Mouse (Mus musculus) erythroid progenitor cell, adult 5-6 weeks (primary cell): ENCODE measurements around the gene Cep112. TPM values are rescaled to one million over a fixed set of nuclear protein-coding genes. Genes with fewer than 3 reads are reported as not detected.
A peak's percentile ranks its signal among the peaks of the same experiment; 100 is the strongest.

Experiments used
- ATAC-seq: replicated peaks from 2 replicates; pipeline ENCODE4 v1.8.0; 2016; ENCODE audit warnings: moderate number of reproducible peaks, mild to moderate bottlenecking, moderate TSS enrichment, inconsistent platforms; ENCODE audit not compliant: poor library complexity, low FRiP score, severe bottlenecking
- total RNA-seq, 2 experiments: library from RNA; stranded (forward) in 1 of 2; stranded (reverse) in 1 of 2; fragments of 150-400 nt in 1 of 2; fragments of 186-747, 209-891 nt in 1 of 2; gene quantifications; 2 replicates each; pipeline versions ENCODE4 v1.2.3 to v1.2.4; 2015 to 2017; ENCODE audit warnings: low replicate concordance in 2 of 2

Cep112 gene
- total RNA-seq, 2 experiments from 2014 or later: not detected

DNA sequence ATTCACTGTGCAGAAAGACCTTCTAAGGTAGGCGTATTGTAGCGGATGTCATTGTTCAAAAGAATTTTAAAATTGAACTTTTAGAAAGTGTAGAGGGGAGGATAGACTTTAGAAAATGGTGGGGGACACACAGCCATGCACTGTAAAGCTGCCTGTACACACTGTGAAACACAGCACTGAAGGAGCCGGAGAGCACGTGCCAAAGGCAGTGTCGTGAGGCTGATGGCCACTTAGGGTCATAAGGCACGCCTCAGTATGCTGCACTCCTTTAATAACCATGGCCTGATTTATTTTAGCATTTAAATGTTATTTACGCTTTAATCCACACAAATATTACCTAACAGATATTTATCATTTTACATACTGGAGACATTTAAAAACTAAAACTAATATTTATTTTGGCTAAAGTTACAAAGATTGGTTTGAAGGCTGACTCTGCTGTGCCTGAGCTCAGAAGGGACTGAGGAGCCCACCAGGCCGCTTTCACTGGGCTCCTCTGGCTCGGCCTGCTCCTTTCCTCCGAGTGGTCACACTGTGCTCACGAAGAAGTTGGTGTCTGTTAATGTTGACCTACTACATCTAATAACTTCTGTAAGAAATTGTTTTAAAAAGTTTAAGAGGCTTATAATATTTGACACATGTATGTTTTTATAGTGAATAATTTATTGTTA, 19.0 kb downstream of the Cep112 start:
- ATAC-seq: no peak

DNA sequence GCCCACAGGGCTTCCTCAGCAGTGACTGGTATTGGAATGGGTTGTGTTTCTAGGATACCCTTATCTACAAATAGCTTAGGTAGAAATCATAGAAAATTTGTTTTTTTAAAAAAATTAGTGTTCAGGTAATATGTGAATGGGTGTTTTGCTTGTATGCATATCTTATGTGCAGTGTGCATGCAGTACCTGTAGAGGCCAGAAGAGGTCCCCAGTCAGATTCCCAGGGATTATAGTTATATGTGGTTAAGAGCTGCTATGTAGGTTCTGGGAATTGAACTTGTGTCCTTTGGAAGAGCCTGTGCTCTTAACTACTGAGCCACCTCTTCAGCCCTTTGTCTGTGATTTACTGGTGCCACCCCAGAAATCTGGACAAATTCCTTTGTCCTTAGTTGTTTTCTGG, 22.2 kb downstream of the Cep112 start:
- peak; percentile 46; the same call in 1 of the 2 replicates for ATAC-seq

DNA sequence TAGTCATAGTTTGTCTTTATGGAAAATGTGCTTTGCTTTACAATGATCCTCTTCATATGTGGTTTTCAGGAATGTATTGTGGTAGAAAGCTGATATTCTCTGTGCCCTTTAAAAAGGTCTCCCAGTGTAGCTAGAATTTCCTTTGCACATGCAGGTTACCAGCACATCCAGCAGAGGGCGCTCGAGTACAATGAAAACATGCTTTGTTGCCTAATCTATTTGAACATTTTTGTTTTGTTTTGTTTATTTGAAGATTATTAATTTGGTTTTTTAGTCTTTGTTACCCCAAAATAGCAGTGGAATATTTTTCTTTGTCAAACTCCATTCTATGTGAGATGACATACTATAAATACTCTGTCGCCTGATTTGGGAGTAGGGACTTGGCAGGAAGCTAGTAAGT, 24.8 kb downstream of the Cep112 start:
- ATAC-seq: no peak

- ATAC-seq: no peak
Measured at GRCm38 (mm10) chr11:108459599-108459998, 34.6 kb downstream of the Cep112 start.

- ATAC-seq: no peak
Measured at GRCm38 (mm10) chr11:108464138-108464537, 39.1 kb downstream of the Cep112 start.

- ATAC-seq: no peak
Measured at GRCm38 (mm10) chr11:108464715-108465301, 39.8 kb downstream of the Cep112 start.

GRCm38 (mm10) chr11:108475738-108476137, 50.7 kb downstream of the Cep112 start:
- ATAC-seq: no peak

GRCm38 (mm10) chr11:108476226-108476625, 51.2 kb downstream of the Cep112 start:
- no peak for ATAC-seq

DNA sequence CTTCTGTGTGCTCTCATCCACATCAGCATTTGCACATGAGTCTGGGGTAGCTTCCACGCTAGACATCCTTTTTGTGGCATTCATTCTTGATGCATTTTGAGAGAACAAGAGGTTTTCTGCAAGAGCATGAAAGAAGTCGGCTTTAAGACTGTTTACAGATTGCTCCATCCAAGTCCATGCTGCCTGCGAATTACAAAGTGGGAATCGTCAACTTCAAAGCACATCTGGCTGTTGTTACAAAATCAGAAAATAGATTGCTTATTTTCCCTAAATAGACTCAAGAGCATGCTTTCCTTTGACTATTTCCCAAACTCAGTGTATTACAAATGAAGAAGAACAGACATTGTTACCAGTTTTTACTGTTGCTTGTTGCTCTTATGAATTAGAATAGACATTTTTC, 59.0 kb downstream of the Cep112 start:
- ATAC-seq: no peak

GRCm38 (mm10) chr11:108488256-108488655, 63.3 kb downstream of the Cep112 start:
- no peak for ATAC-seq

- ATAC-seq: no peak
Measured at GRCm38 (mm10) chr11:108489863-108490262, 64.9 kb downstream of the Cep112 start.

DNA sequence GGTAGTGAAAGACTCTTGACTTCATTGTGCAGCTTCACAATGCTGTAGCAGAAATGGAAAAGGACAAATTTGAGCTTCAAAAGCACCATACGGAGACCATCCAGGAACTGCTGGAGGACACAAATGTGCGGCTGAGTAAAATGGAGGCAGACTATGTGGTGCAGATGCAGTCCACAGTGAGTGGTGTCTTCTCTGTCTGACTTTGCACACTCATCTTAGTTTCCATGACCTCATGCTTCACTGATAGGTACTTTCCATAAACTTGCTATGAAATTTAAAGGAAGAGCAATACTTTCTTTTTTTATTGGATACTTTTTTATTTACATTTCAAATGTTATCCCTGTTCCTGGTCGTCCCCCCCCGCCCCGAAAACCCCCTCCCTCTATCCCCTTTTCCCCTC, 83.2 kb downstream of the Cep112 start:
- ATAC-seq: no peak

DNA sequence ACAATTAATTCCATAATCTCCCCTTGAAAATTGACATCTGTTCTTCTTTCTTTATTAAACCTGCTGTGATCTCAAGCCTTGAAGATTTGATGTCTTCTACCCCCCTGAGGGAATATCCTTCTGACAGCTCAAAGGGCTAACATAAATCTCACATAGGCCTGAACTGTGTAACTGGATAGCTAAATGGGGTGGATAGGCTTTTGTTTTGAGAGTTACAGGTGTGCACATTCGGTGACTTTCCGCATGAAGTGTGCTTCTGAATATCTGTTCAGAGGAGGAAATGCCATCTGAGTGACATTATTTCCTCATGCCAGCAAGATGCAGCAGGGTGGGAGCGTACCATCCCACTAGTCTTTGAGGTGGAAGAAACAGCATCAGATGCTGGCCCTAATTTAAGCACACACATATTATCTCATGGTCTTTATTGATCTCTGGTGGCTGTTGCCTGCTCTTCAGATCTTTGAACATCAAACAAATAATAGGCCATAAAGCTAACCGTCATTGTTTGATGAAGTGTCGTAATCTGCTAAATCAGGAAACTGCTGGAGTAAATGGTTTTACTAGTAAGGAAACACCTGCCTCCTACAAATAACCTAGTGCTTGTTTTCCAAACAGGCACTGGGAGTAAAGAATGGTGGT, 102.9 kb downstream of the Cep112 start:
- ATAC-seq: no peak

DNA sequence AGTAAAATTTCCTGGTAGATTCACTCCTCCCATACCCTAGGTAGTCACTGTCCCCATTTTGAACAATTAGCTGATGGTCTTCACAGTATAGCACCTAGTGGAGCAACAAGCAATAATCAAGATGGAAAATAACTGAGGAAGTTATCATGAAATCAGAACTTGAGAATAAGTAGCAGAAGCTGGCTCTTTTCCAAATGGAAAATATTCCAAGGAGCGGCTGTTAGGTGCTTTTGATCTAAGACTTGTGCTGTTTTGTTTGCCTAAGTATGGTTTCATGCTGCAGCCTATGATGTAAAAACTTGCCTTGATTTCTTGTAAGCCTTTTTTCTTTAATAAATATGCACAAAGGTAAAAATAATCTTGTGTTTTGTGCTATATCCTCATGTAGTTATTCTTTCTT, 107.9 kb downstream of the Cep112 start:
- no peak for ATAC-seq

- ATAC-seq: no peak
Measured at GRCm38 (mm10) chr11:108534014-108534413, 109.0 kb downstream of the Cep112 start.

DNA sequence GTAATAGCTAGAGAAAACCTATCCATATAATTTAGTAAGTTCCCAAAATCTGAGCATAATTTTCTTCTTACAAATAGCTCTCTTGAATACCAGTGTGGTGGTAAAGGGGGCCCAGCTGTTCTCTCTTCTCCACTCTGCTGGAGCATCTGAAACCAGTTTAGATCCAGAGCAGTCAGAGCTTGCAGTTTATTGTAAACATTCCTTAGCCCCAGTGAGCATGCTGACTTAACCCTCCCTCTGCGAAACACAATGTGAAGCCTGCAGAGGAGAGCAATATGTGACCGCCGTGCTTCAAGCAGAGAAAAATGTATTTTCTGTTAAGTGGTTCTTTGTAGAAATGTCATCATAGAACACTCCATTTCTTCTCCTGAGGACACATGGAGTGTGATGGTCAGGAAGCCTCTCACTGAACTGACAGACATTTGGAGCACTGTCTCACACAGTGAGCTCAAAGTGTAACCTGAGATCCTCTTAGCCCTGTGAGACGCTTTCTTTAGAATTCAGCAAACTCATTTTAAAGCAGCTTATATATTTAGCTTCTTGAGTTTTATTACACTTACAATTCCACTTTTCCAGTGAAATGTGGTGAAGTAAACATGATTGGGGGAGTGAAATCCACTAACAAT, 128.1 kb downstream of the Cep112 start:
- ATAC-seq: no peak

DNA sequence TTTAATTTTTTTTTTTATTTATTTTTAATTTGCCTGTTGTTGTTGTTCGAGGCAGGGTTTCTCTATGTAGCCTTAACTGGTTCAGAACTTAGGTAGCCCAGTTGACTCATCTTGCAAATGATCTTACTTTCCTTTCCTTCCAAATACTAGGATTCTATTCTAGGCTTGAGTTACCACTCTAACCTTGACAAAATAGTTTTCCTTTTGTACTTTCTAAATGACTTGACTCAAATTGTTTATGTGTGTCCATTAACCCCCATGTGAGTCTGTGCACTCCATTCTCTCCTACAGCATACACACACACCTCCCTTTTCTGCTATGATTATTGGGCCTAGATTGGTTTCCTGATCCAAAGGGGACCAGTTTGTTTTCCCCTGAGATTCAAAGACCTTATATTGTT, 128.9 kb downstream of the Cep112 start:
- ATAC-seq: no peak

DNA sequence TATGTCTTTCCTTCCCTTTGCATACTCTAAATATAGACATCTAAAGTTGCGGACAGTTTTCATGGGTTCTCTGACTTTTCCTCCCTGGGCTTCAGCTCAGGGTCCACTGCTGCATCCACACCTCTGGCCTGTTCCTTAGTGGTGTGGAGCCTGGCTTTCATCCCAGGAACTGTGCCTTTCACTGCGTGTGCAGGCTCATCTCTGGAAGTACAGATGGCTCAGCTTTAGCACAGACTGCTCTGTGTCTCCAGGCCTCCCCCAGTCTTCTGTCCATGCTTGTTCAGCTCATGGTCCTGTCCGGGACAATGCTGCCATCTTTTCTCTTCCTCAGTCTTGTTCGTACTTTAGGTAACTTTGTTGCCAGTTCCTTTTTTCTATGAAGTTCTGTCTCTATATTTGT, 133.6 kb downstream of the Cep112 start:
- no peak for ATAC-seq

DNA sequence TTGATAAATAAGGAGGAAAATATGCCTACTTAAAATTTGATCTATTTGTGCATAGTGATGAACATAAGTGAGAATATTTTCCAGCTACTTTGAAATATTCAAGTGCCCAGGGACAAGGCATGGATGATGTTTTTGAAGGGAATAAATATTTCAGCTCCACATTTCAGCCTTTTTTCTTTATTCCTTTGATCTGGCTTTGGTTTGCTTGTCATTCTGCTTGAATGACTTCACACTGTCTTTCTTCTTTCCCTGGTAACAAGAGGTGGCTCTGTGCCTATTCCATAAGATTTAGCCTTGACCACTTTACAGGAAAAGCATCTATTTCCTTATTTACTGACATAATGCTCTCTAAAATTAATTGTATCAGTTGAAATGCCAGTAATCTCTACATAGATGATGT, 134.5 kb downstream of the Cep112 start:
- no peak for ATAC-seq

DNA sequence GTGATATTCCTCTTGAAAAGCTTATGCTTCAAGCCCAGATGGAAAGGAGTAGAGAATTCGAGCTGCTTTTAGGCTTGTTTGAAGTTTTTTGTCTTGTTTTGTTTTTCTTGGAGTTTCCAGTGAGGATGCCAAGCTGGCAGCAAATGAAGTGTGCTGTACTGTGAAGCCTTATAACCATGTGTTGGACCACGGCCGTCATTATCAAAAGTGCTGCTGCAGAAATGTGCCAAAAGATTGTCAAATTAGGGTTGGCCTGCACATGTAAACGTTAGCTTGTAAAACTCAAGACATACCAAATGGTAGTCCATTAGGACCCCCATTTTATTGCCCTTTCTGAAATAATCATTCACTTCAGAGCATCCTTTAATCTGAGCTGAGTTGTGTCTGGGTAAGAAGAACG, 137.1 kb downstream of the Cep112 start:
- no peak for ATAC-seq
